Mouse (Mus musculus): ENCODE measurements around the gene 3110040N11Rik. TPM values are rescaled to one million over a fixed set of nuclear protein-coding genes. Genes with fewer than 3 reads are reported as not detected.

3110040N11Rik gene
- polyA plus RNA-seq, 1 experiment: 1.6 TPM

DNA sequence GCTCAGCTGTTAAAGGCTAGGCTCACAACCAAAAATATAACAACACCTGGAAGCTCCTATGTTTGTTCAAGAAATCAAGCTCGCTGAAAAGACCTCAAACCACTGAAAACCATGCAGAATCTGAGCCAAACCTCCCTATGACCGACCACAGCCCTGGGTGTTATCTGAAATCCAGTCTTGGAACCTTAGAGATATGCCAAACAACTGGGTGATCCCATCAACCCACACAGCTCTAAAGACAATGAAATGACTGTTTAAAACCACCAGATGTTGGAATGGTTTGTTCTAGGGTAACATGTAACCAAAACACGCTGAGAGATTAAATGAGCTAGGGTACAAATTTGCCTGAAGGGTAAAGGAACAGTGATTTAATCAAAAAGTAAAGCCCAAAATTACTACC lies 35.6 kb upstream of the 3110040N11Rik start:
- Histone ChIP-seq H3K36me3 (ENCODE audit: control insufficient read depth) (peaks cover 8% of the 10 kb centered on the region), H3K4me3 (replicated peaks) (no peak overlapping the region), H3K4me1 (ENCODE audit: control insufficient read depth) (peaks cover 39% of the 10 kb centered on the region), H3K27me3 (ENCODE audit: control insufficient read depth) (no peaks in the 10 kb centered on the region), H3K9me3 (ENCODE audit: control insufficient read depth, low read length) (no peaks in the 10 kb centered on the region)
- TF ChIP-seq GATA1 (IDR thresholded peaks at IDR 0.05; ENCODE audit: low read length): no peak
- TF ChIP-seq TAL1 (IDR thresholded peaks at IDR 0.05; ENCODE audit: low read length): no peak

DNA sequence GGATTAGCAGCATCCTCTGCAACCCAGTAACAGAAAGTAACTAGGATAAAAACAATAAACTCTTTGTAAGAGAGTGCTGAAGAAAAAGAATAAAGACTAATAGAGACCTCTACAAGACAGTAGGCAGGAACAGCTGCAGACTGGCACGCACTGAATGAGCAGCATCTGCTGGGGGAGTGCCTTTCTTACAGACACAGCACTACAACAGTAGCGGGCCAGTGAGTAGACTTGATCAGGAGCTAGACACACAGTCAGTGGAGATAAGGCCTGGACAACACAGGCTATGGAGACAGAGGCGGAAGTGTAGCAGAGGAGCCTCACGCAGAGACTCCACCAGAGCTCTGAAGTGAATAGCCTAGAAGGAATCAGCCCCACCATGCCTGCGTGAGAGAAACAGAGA lies 16.8 kb upstream of the 3110040N11Rik start:
- TF ChIP-seq TAL1 (IDR thresholded peaks at IDR 0.05; ENCODE audit: low read length) (no peak), GATA1 (IDR thresholded peaks at IDR 0.05; ENCODE audit: low read length) (no peak)
- Histone ChIP-seq H3K36me3 (ENCODE audit: control insufficient read depth) (peaks cover 41% of the 10 kb centered on the region), H3K27me3 (ENCODE audit: control insufficient read depth) (no peaks in the 10 kb centered on the region), H3K4me1 (ENCODE audit: control insufficient read depth) (peaks cover 4% of the 10 kb centered on the region), H3K9me3 (ENCODE audit: control insufficient read depth, low read length) (no peaks in the 10 kb centered on the region), H3K4me3 (replicated peaks) (no peak overlapping the region)

DNA sequence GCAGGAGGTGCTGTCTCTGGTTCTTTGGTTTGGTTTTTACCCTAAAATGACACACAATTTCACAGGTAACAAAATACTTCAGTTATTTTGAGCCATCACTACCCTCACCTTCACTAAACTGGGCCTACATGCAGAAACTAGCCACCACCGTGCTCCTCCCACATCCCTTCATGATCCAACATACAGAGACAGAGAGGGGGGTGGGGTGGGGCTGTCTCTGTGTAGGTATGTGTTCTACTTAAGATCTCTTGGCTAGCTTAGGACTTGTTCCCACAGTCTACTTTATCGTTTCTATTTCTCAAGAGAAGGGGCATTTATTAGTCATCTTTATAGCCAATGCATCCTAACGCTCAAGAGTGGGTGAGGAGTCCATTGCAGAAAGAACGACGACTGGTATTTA lies 742 bp downstream of the 3110040N11Rik start:
- H3K27me3 ChIP-seq (ENCODE audit: control insufficient read depth): no peaks in the 10 kb centered on the region
- H3K4me1 ChIP-seq (ENCODE audit: control insufficient read depth): peaks cover 21% of the 10 kb centered on the region
- peaks cover 28% of the 10 kb centered on the region for H3K36me3 ChIP-seq (ENCODE audit: control insufficient read depth)
- H3K4me3 ChIP-seq (replicated peaks): peak overlapping the region; percentile 90
- no peak for TF ChIP-seq GATA1 (IDR thresholded peaks at IDR 0.05; ENCODE audit: low read length)
- TF ChIP-seq TAL1 (IDR thresholded peaks at IDR 0.05; ENCODE audit: low read length): no peak
- no peaks in the 10 kb centered on the region for H3K9me3 ChIP-seq (ENCODE audit: control insufficient read depth, low read length)

DNA sequence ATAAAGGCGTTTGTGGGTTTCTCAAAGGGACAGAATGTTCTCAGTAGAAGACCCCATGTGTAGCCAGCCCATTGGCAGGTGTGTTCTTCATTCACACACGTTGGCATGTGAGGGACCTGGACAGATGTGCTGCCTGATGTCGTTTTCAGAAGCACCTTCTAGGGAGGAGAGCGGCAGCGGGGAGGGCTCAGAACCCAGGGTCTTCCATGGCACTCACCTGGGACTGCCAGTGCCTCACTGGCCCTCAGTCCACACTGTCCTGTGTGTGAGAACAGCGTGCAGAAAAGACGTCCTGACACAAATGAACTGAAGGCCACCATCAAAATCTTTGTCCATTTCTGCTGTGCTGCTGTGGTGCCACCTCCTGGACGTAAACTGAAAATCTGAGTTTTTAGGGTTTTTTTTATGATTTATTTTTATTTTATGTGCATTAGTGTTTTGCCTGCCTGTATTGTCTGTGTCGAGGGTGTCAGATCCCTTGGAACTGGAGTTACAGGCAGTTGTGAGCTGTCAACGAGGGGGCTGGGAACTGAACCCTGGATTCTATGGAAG lies 11.5 kb downstream of the 3110040N11Rik start:
- Histone ChIP-seq H3K27me3 (ENCODE audit: control insufficient read depth) (no peaks in the 10 kb centered on the region), H3K4me1 (ENCODE audit: control insufficient read depth) (no peaks in the 10 kb centered on the region; the same call in 1 of the 2 replicates), H3K9me3 (ENCODE audit: control insufficient read depth, low read length) (peaks cover 7% of the 10 kb centered on the region), H3K4me3 (replicated peaks) (no peak overlapping the region), H3K36me3 (ENCODE audit: control insufficient read depth) (peaks cover 39% of the 10 kb centered on the region)
- TF ChIP-seq TAL1 (IDR thresholded peaks at IDR 0.05; ENCODE audit: low read length) (no peak), GATA1 (IDR thresholded peaks at IDR 0.05; ENCODE audit: low read length) (no peak)

DNA sequence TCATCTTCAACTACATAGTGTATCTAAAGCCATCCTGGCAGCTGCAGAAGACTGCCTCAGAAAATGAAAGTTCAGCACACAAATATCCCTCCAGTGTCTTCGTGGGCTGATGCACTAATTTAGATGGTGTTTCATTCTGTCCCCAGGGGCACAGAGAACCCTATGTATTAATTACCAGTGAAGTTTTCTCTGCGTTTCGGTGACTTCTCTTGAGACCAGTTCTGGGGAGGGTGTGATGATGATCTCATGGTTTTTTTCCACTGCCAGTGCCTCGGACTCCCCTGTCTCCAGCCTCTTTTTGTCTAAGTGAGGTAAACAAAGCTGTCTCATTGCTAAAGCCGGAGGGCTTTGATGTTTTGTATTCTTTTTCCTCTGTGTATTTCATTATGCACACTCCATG lies 14.0 kb downstream of the 3110040N11Rik start:
- no peak for TF ChIP-seq GATA1 (IDR thresholded peaks at IDR 0.05; ENCODE audit: low read length)
- Histone ChIP-seq H3K9me3 (ENCODE audit: control insufficient read depth, low read length) (peaks cover 1% of the 10 kb centered on the region), H3K36me3 (ENCODE audit: control insufficient read depth) (peaks cover 30% of the 10 kb centered on the region), H3K4me3 (replicated peaks) (no peak overlapping the region), H3K27me3 (ENCODE audit: control insufficient read depth) (no peaks in the 10 kb centered on the region), H3K4me1 (ENCODE audit: control insufficient read depth) (no peaks in the 10 kb centered on the region; the same call in 1 of the 2 replicates)

GRCm38 (mm10) chr7:81772786-81773539 lies 16.3 kb downstream of the 3110040N11Rik start:
- H3K9me3 ChIP-seq (ENCODE audit: control insufficient read depth, low read length): no peaks in the 10 kb centered on the region
- H3K4me1 ChIP-seq (ENCODE audit: control insufficient read depth): no peaks in the 10 kb centered on the region; the same call in 1 of the 2 replicates
- H3K27me3 ChIP-seq (ENCODE audit: control insufficient read depth): no peaks in the 10 kb centered on the region
- TF ChIP-seq TAL1 (IDR thresholded peaks at IDR 0.05; ENCODE audit: low read length) (no peak), GATA1 (IDR thresholded peaks at IDR 0.05; ENCODE audit: low read length) (no peak)
- H3K4me3 ChIP-seq (replicated peaks): no peak overlapping the region
- peaks cover 24% of the 10 kb centered on the region for H3K36me3 ChIP-seq (ENCODE audit: control insufficient read depth)

DNA sequence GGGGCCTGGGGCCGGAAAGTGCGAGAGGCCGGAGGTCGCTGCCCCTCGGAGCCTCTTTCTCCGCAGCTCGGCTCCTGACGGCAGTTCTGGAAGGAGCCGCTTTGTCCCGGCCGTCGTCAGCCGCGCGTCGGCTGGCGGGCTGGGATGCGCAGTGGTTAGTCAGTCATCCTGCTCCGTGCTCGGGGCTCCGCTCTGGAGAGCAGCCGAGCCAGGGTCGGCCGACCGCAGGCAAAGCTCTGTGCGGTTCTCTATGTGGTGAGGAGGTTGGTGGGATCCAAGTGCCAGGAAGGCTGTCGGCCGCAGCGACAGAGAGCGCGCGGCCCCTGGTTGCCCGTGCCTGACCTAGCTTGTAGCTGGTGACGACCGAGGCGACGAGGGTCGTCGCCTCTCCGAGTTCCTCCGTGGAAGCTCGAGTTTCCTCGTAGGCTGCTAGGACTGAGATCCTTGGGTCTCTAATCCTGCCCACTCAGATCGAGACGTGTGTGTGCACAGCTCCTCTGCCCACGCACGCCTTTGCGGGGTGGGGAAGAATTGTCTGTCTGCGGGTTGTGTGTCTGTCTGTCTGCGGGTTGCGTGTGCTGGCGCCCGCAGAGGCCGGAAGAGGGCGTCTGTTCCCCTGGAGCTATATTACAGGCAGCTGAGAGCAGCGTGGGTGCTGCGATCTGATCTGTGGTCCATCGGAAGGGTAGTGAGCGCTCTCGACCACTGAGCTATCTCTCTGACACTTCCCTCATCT lies 26.0 kb downstream of the 3110040N11Rik start:
- H3K27me3 ChIP-seq (ENCODE audit: control insufficient read depth): no peaks in the 10 kb centered on the region
- no peaks in the 10 kb centered on the region; the same call in 1 of the 2 replicates for H3K9me3 ChIP-seq (ENCODE audit: control insufficient read depth, low read length)
- TF ChIP-seq GATA1 (IDR thresholded peaks at IDR 0.05; ENCODE audit: low read length): no peak
- no peak for TF ChIP-seq TAL1 (IDR thresholded peaks at IDR 0.05; ENCODE audit: low read length)
- H3K4me1 ChIP-seq (ENCODE audit: control insufficient read depth): peaks cover 31% of the 10 kb centered on the region
- H3K4me3 ChIP-seq (replicated peaks): peak overlapping the region; percentile 74
- peaks cover 5% of the 10 kb centered on the region for H3K36me3 ChIP-seq (ENCODE audit: control insufficient read depth)

- TF ChIP-seq TAL1 (IDR thresholded peaks at IDR 0.05; ENCODE audit: low read length) (no peak), GATA1 (IDR thresholded peaks at IDR 0.05; ENCODE audit: low read length) (no peak)
Observed at GRCm38 (mm10) chr7:81762180-81763109, 26.8 kb downstream of the 3110040N11Rik start, which contains the start of gene Ramac. Ramac (plus strand) TSS chr7:81762925.

More at GRCm38 (mm10) chr7:81762180-81763109, 26.8 kb downstream of the 3110040N11Rik start, which contains the start of gene Ramac:
- no peaks in the 10 kb centered on the region; the same call in 1 of the 2 replicates for H3K9me3 ChIP-seq (ENCODE audit: control insufficient read depth, low read length)
- H3K4me3 ChIP-seq (replicated peaks): peak within 1 kb of the TSS; percentile 74
- H3K36me3 ChIP-seq (ENCODE audit: control insufficient read depth): peaks cover 2% of the 10 kb centered on the region
- peaks cover 31% of the 10 kb centered on the region for H3K4me1 ChIP-seq (ENCODE audit: control insufficient read depth)
- H3K27me3 ChIP-seq (ENCODE audit: control insufficient read depth): no peaks in the 10 kb centered on the region

Measured in erythroblast, embryonic 14.5 days (primary cell).